Comparison of ENCODE assay signal across 16 mouse cellular contexts in the genomic region with DNA sequence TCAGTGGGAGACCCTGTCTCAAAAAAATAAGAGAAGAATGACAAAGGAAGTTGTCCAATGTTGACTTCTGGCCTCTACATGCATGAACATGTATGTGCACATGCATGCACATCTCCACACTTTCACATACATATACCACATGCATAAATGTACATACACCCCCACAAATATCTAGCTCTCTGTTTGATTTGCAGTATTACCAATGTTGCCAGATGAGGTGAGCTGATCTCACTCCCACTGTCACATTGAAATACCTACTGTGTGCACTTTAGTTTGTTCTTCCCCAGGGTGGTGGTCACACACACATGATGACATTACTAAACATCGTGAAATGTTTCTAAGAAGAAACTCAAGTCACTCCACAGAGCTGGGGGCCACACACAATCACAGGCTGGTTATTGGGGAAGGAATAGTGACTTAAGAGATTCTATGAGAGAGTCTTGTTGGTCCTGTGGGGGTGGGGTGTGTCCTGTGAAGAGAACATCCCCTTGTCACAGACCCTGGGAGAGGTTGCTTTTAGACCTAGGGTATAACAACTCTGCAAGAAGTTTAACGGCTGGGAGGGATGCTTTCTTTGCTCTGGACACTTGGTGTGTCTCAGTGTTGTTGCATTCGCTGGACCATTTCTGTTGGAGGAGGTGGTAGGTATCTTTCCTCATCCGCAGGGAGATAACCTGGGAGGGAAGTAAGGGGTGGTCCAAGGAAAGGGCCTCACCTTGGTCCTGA.
"Had no signal": no experiment of that assay in that cellular context is flagged by ENCODE, and none has a peak within 500 bp of the region (broad histone marks: within the 10 kb centered on the region; RNA-seq: fewer than 3 reads in every experiment).

No protein-coding gene starts in this region.

- H3K36me3 ChIP-seq: liver, embryonic 15.5 days; lung, embryonic 15.5 days; midbrain, embryonic 12.5 days; midbrain, embryonic 15.5 days; neural tube, embryonic 12.5 days had no signal

- H3K9me3 ChIP-seq: liver, embryonic 15.5 days; lung, embryonic 15.5 days; midbrain, embryonic 12.5 days; midbrain, embryonic 15.5 days; neural tube, embryonic 12.5 days had no signal

- H3K4me2 ChIP-seq: liver, embryonic 15.5 days; lung, embryonic 15.5 days; midbrain, embryonic 12.5 days; midbrain, embryonic 15.5 days; neural tube, embryonic 12.5 days had no signal

- DNase-seq: liver, postnatal 0 days; lung, adult 2 months; lung, postnatal 14 days; lung, postnatal 36 days; right cerebral cortex, postnatal 14 days; thymus, adult 2 months; thymus, postnatal 25 days; thymus, postnatal 4 days had no signal

- H3K9ac ChIP-seq: liver, embryonic 15.5 days; liver, postnatal 0 days; lung, embryonic 15.5 days; midbrain, embryonic 12.5 days; midbrain, embryonic 15.5 days; neural tube, embryonic 12.5 days had no signal

- H3K4me1 ChIP-seq: liver, embryonic 15.5 days; lung, embryonic 15.5 days; megakaryocyte, embryonic 14.5 days; midbrain, embryonic 12.5 days; midbrain, embryonic 15.5 days had no signal

- H3K27me3 ChIP-seq: neural tube, embryonic 12.5 days had no signal

- H3K4me3 ChIP-seq: liver, embryonic 15.5 days; lung, embryonic 15.5 days; megakaryocyte, embryonic 14.5 days; midbrain, embryonic 12.5 days; midbrain, embryonic 15.5 days; neural tube, embryonic 12.5 days had no signal

- H3K27ac ChIP-seq: liver, embryonic 15.5 days; lung, embryonic 15.5 days; macrophage; midbrain, embryonic 12.5 days; midbrain, embryonic 15.5 days; neural tube, embryonic 12.5 days had no signal

- ATAC-seq: liver, postnatal 0 days; lung, postnatal 0 days; midbrain, embryonic 15.5 days had no signal
